Mouse (Mus musculus) layer of hippocampus, postnatal 36 days (tissue): ENCODE data around the gene Olfr141. TPM values are rescaled to one million over a fixed set of nuclear protein-coding genes. Genes with fewer than 3 reads are reported as not detected.

Experiments used
- DNase-seq, 2 experiments: peaks; one replicate each; pipeline ENCODE4 v3.0.0; 2022
- total RNA-seq, 2 experiments: library from RNA; stranded (reverse); gene quantifications; 2 replicates each; pipeline ENCODE4 v1.2.3; 2021

Gene Olfr141
- total RNA-seq: not detected

DNA sequence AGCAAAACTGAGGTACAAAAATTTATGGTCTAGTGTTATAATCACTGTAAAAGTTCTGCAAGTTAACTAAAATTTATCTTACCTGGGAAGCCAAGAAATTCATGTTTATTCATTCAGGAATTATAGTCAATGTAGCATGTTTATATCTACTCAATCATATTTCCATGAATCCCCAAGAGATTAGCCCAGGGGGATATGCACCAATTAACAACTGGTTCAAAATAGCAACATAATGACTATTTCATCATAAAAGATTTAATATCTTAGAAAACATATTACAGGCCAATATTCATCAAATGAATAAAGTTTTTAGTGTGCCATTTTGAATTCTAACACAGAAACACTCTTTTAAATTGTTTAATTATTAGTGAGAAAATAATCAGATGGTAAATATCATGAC, at the start of gene Olfr141:
Gene Olfr141 (minus strand): TSS at position 101 of the 400 bp plus-strand sequence.
- no peak for DNase-seq

- DNase-seq: no peak
Measured at GRCm38 (mm10) chr2:86851596-86851995, 41.8 kb upstream of the Olfr141 start, which contains the start of gene Olfr1095. Gene Olfr1095, minus strand, starts transcription at chr2:86851696.

GRCm38 (mm10) chr2:86824363-86824762, 14.5 kb upstream of the Olfr141 start, which contains the start of gene Olfr1094:
Gene Olfr1094, plus strand, starts transcription at chr2:86824663.
- no peak for DNase-seq

DNA sequence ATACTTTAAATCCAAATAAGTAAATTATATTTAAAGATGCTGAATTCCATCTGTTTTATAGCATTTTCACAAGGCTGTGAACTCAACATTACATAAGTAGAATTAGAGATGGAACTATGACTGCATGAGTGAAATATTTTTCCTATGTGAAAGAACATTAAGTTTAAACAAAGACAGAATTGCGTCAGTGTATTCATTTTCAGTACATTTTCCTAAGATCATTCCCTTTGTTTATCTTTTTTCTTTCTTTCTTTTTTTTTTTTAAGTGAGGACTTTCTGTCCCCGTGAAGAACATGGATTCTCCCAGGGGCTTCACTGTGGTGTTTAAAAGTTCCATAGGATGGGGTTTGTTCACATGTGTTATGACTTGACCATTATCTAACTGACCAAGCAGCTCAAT, 27.6 kb downstream of the Olfr141 start, which contains the start of gene Olfr1093:
Gene Olfr1093 (plus strand): TSS at position 301 of the 400 bp plus-strand sequence.
- no peak for DNase-seq

DNA sequence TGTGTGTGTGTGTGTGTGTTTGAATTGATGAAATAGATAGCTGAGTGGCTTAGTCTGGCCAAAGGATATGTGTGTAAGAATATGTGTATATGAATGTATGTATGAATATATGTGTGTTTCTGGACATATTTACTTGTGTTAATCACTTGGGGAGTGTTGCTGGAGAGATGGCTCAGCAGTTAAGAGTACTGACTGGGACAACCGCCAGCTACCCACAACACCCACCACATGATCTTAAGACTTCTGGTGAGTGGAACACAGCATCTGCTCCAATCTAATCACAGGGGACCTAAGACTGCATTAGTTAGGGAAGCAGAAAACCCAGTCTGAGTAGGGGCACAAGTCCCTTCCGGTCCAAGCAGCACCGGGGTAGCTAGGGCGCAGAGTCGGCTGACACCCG, 48.8 kb downstream of the Olfr141 start:
- peak in 1 of 2 experiments; percentile 10 for DNase-seq

DNA sequence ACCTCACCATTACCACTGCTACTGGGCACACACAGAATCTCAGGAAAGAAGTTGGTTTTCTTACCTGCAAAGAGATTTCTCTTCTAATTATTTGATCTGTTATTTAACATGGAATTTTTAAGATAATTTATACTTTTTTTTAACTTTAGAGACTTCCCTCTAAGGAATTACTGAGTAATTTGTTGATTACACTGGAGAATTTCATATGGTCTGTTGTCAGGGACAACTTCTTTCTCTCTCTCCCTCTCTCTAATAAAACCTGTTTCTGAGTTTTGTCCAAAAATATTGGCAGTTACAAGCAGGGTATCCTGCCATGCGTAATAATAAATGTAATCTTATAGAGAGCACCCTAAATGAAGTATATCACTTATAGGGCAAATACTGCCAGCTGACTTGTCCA, 50.9 kb downstream of the Olfr141 start, which contains the start of gene Olfr1090:
Gene Olfr1090 (minus strand): TSS at position 101 of the 400 bp plus-strand sequence.
- no peak for DNase-seq

Other genes with a start within 250 kb of the Olfr141 start
- not detected for gene Olfr1082, start 211.1 kb downstream of the Olfr141 start, total RNA-seq
- gene Olfr1084, start 170.3 kb downstream of the Olfr141 start, total RNA-seq: not detected
- not detected for gene Olfr1085, start 148.0 kb downstream of the Olfr141 start, total RNA-seq
- gene Olfr1086, start 129.9 kb downstream of the Olfr141 start, total RNA-seq: not detected
- gene Olfr1087, start 111.6 kb downstream of the Olfr141 start, total RNA-seq: not detected
- not detected for gene Olfr1089, start 76.3 kb downstream of the Olfr141 start, total RNA-seq
- not detected for gene Olfr1090, start 51.0 kb downstream of the Olfr141 start, total RNA-seq
- gene Olfr1093, start 27.5 kb downstream of the Olfr141 start, total RNA-seq: not detected
- gene Olfr1094, start 14.6 kb upstream of the Olfr141 start, total RNA-seq: not detected
- not detected for gene Olfr1095, start 41.7 kb upstream of the Olfr141 start, total RNA-seq
- gene Gm13723, start 64.8 kb upstream of the Olfr141 start, total RNA-seq: not detected
- gene Olfr1097, start 82.2 kb upstream of the Olfr141 start, total RNA-seq: not detected
- gene Olfr1098, start 114.5 kb upstream of the Olfr141 start, total RNA-seq: not detected
- gene Olfr1099, start 150.7 kb upstream of the Olfr141 start, total RNA-seq: not detected
- not detected for gene Olfr1100, start 169.9 kb upstream of the Olfr141 start, total RNA-seq
- gene Olfr1101, start 181.2 kb upstream of the Olfr141 start, total RNA-seq: not detected
- gene Olfr1102, start 188.4 kb upstream of the Olfr141 start, total RNA-seq: not detected
- gene Olfr1104, start 217.1 kb upstream of the Olfr141 start, total RNA-seq: not detected
- not detected for gene Olfr1105, start 226.5 kb upstream of the Olfr141 start, total RNA-seq
- not detected for gene Olfr1106, start 242.3 kb upstream of the Olfr141 start, total RNA-seq